Mouse (Mus musculus): ENCODE results near the gene Iffo1. TPM values are rescaled to one million over a fixed set of nuclear protein-coding genes. Genes with fewer than 3 reads are reported as not detected.
"Not testable (repeated sequence)": the region's sequence is repeated elsewhere in the genome, so short reads cannot be mapped to it uniquely, and the experiment has no call there.

Iffo1 gene
- total RNA-seq, 4 experiments from 2014 or later: 6.6 to 8.9 (median 7.5) TPM

- peak; percentile 51 to 72 for DNase-seq (ENCODE audit: low spot score in 2 of 2)
Observed at GRCm38 (mm10) chr6:125160854-125161760, 16.1 kb downstream of the Iffo1 start.

- DNase-seq (ENCODE audit: low spot score in 2 of 2): not testable (repeated sequence)
Observed at GRCm38 (mm10) chr6:125161971-125162370, 16.9 kb downstream of the Iffo1 start.

DNA sequence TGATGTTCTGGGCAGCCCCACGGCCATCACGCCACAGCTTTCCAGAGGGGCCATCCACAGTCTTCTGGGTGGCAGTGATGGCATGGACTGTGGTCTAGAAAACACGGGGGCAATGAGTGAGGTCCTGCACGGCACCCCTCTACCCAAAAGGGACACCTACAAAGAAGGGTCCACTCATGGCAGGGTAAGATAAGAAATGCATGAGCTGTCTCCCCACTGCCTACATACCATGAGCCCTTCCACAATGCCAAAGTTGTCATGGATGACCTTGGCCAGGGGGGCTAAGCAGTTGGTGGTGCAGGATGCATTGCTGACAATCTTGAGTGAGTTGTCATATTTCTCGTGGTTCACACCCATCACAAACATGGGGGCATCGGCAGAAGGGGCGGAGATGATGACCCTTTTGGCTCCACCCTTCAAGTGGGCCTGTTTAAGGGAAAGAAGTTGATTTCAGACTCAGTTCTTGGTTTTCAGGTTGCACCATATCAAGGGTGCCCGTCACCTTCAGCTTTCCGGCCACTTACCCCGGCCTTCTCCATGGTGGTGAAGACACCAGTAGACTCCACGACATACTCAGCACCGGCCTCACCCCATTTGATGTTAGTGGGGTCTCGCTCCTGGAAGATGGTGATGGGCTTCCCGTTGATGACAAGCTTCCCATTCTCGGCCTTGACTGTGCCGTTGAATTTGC is 17.7 kb downstream of the Iffo1 start:
- not testable (repeated sequence) for DNase-seq (ENCODE audit: low spot score in 2 of 2)

DNA sequence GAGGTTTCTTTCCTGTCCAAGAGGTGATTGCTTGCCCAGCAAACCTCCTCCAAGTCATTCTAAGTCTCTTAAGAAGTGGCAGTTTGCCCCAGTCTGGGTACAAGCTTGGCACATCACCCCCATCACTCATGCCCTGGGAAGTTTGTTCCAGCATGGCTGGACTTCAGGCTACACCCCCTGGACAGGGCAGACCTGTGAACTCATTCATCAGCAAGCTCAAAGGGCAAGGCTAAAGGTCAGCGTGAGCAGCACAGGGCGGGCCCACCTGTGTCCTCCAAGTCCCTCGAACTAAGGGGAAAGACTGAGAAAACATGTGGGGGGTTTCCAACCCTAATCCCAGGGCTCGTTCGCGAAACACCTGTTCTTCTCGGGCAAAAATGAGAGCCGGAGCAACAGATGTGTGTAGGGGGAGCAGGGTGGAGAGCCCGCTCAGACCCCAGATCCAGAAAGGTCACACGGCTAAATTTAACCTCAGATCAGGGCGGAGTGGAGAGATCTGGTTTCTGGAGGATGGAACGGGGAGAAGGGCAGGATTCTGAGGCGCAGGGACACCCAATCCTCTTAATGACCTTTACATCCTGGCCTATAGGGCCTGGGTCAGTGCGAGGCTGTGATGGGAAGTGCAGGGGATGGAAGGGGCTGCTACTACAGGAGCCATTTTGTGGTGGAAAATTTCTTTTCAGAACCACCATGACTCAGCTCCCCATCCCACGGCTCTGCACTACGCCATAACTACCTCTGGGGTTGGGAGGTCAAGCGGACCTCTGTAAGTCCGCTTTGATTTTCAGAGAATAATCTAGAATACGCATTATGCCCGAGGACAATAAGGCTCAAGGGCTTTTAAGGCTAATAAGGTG is 19.0 kb downstream of the Iffo1 start:
- peak; percentile 67 to 79 for DNase-seq (ENCODE audit: low spot score in 2 of 2)

DNA sequence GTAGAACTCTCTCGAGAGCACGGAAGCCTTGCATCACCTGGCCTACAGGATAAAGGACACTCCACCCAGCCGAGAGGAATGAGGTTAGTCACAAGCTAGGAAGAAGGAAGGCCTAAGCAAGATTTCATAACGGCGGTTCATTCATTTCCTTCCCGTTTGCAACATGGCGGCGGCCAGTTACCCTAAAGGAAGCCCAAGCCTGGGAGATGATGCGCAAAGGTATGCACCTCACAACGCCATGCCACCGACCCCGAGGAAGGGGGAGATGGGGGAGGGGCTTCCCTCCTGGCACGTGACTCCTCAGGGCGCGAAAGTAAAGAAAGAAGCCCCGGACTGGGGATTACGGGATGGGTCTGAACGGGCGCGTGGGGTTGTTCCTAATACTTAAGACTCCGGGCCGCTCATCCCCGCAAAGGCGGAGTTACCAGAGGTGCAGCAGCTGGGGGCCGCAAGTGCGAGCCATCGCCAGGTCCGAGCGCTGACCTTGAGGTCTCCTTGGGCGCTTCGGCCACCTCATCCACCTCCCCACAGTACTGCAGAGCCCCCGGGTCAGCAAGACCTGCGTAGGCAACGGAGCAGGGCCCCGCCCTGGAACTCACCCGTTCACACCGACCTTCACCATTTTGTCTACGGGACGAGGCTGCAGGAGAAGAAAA is 19.8 kb downstream of the Iffo1 start:
- peak; percentile 62 to 70 for DNase-seq (ENCODE audit: low spot score in 2 of 2)

- peak; percentile 98 for DNase-seq (ENCODE audit: low spot score in 2 of 2)
Observed at GRCm38 (mm10) chr6:125165328-125165891, 20.4 kb downstream of the Iffo1 start.

- peak; percentile 91 to 92 for DNase-seq (ENCODE audit: low spot score in 2 of 2)
Observed at GRCm38 (mm10) chr6:125166051-125166751, 21.2 kb downstream of the Iffo1 start, which contains the start of gene Gapdh. Gene Gapdh (minus strand): TSS chr6:125166467.

- DNase-seq (ENCODE audit: low spot score in 2 of 2): peak; percentile 73 to 90
Observed at GRCm38 (mm10) chr6:125166861-125167650, 22.0 kb downstream of the Iffo1 start.

DNA sequence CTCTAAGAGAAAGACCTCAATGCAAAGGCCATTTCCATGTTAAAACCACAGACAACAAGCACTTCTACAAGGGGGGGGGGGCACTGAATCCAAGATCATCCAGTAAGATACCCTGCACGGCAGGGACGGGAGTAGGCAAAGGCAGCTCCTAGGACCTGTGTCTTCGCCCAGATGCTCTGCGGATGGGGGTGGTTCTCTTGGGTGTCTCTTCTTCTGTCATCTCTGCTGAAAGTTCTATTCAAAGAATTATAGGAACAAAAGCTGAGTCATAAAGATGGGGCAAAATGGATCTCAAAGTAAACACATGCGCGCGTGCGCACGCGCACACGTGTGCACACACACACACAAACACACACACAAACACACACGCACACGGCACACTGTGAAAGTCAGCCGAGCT is 23.0 kb downstream of the Iffo1 start:
- no peak for DNase-seq (ENCODE audit: low spot score in 2 of 2)

DNA sequence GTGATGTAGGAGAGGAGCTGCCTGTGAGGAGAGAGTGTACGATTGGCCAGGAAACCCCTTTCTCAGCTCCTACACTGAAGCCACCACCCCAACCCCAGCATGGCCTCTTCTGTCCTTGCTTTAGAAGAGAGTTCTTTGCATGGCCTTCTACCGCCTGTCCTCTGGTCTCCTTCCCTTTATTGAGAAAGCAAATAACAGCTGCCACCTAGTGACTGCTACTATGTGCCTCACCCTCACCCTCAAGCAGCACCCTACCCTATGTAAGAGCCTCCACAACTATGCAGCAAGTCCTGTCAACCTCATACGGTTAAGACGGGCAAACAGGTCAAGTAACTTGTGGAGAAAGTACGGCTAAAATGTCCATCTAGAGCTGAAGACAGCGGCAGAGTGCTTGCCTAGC is 25.2 kb downstream of the Iffo1 start:
- DNase-seq (ENCODE audit: low spot score in 2 of 2): no peak

DNA sequence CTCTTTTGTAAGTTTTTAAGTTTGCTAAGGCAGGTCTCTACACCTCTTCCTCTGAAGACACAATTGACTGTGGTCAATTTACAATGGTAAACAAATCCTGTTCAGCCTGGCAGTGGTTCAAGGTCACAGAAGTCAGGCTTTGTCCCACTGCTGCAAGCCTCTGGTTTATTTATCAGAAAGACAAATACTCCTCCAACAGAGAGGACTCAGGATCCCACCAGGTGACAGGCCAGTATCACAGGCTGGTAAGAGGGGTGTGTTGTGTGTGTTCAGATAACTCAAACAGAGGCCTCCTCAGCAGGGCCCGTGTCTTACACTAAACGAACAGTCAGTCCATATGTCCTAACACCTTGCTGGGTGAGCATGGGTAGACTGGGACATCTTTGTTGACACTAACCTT is 27.4 kb downstream of the Iffo1 start:
- no peak for DNase-seq (ENCODE audit: low spot score in 2 of 2)

DNA sequence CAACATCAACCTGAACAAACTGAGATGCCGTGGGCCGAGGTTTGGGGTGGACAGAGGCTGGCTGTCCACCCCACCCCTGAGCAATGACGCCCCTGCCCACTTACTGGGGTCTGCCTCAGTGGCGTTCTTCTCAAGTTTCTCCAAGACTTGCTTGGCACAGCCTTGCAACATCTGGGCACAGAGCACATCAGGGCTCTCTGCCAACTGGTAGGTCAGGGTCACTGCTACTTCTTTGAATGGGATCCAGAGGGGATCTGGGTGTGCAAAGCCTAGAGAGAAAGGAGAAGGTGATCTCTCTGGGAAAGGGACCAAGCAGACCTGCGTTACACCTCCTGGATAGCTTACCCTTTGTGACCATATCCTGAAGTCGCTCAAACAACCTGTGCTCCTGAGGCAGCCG is 28.2 kb downstream of the Iffo1 start:
- DNase-seq (ENCODE audit: low spot score in 2 of 2): no peak

DNA sequence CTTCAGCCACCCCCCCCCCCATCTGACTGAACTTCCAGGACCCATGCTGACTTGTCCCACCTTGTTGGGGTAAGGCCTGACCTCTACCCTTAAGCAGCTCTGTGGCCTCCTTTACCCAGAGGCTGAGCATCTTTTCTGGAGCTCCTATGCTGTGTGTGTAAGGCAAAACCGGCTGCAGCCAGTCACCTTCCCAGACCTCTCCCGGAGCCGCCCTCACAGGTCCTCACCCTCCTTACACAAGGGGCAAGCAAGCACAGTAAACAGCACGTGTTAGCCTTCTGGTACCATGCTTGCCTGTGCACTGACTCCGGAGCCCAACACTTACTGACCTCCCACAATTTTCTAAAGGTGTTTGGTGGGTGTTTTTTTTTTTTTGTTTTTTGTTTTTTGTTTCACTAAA is 30.4 kb downstream of the Iffo1 start:
- no peak for DNase-seq (ENCODE audit: low spot score in 2 of 2)

DNA sequence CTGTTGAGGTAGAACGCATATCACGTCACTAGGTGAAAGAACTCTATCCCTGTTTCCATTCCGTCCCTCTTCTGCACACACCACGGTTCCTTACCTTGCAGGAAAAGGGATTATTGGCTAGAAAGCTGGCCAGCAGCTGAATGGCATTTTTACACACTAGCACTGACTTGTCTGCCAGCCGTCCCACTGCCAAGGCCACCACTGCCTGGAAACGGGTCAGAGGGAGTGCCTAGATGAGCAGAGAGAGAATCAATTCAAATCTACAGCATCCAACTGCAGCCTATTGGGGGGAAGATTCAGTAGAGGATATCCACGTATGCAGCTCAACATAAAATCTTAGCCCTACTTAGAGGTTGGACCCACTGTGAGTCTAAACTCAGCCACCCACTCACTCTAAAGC is 34.6 kb downstream of the Iffo1 start:
- DNase-seq (ENCODE audit: low spot score in 2 of 2): no peak

- DNase-seq (ENCODE audit: low spot score in 2 of 2): no peak
Observed at GRCm38 (mm10) chr6:125182133-125182532, 37.1 kb downstream of the Iffo1 start.

- no peak for DNase-seq (ENCODE audit: low spot score in 2 of 2)
Observed at GRCm38 (mm10) chr6:125186203-125186602, 41.2 kb downstream of the Iffo1 start.

DNA sequence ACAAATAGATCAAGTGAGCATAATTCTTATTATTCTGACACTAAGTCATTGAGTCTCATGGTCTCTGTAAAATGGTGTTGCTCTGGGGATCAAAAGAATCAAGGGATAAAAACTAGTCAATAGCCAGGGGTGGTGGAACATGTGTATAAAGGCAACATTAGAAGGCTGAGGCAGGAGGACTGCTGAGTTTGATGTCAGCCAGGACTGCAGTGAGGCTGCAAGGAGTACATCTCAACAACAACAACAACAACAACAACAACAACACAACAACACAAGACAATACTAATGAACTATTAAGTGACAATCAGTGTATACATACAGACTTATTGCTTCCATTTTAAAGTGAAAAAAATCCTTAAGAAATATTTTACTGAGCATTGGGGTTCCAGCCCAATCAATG is 45.8 kb downstream of the Iffo1 start:
- no peak for DNase-seq (ENCODE audit: low spot score in 2 of 2)

- peak; percentile 95 to 96 for DNase-seq (ENCODE audit: low spot score in 2 of 2)
Observed at GRCm38 (mm10) chr6:125191332-125192015, 46.4 kb downstream of the Iffo1 start, which contains the start of the genes Ncapd2 and Mrpl51. Gene Ncapd2 (minus strand): TSS chr6:125191701. Gene Mrpl51 (plus strand): TSS chr6:125191801.

Data from gastrocnemius, adult 8-10 months (tissue).